ENCODE assay signal across 8 mouse cellular contexts in the genomic region with DNA sequence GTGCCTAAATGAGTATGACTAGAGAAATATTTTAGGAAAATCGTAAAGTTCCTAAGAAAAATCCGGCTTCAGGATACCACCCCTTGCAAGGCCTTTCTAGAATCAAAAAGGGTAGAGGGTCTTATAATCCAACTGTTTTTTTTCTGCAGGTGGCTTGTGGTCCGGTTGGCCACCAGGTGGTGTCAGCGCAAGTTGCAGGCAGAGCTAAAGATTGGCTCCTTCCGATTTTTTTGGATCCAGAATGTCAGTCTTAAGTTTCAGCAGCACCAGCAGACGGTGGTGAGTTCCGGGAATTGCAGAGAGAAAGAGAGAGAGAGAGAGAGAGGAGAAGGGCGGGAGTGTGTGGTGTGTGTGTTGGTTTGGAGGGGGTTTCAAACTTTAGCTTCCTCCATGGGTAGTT. TPM values are rescaled to one million over a fixed set of nuclear protein-coding genes. Genes with fewer than 3 reads are reported as not detected.
DNase-seq lines count a peak whose midpoint lies in the region; ATAC-seq and TF ChIP-seq lines count a peak whose summit lies in the region.

No protein-coding gene starts in this region.

- ATAC-seq in embryonic facial prominence, embryonic 12.5 days (ENCODE audit: insufficient number of reproducible peaks, insufficient read depth, low FRiP score, low TSS enrichment) = no peak
- no peak for ATAC-seq in liver, embryonic 12.5 days
- ATAC-seq in stomach, postnatal 0 days (ENCODE audit: low FRiP score, low TSS enrichment) = 0 out of 2 replicates have a peak, but pooled peaks have one; percentile 6

- H3ac ChIP-seq in myocyte (ENCODE audit: control insufficient read depth, insufficient read length) = peak overlapping the region; percentile 30

- H3K79me2 ChIP-seq in myocyte (ENCODE audit: control insufficient read depth, insufficient read depth) = peaks cover 15% of the 10 kb centered on the region

- peak overlapping the region; percentile 93 for H3K4me3 ChIP-seq in embryonic facial prominence, embryonic 12.5 days
- peak overlapping the region; percentile 95 for H3K4me3 ChIP-seq in liver, embryonic 12.5 days
- H3K4me3 ChIP-seq in myocyte = peak overlapping the region; percentile 91
- peak overlapping the region; percentile 90 for H3K4me3 ChIP-seq in stomach, postnatal 0 days (ENCODE audit: low read depth, low read length)

- H3K27ac ChIP-seq in embryonic facial prominence, embryonic 12.5 days = no peak overlapping the region
- H3K27ac ChIP-seq in liver, embryonic 12.5 days = peak overlapping the region; percentile 52
- H3K27ac ChIP-seq in stomach, postnatal 0 days (replicated peaks) = peak overlapping the region; percentile 19; the same call in 1 of the 2 replicates

- no peak overlapping the region for H3K9ac ChIP-seq in embryonic facial prominence, embryonic 12.5 days
- peak overlapping the region; percentile 95 for H3K9ac ChIP-seq in liver, embryonic 12.5 days
- no peak overlapping the region; the same call in 1 of the 2 replicates for H3K9ac ChIP-seq in stomach, postnatal 0 days (ENCODE audit: low read length)

- DNase-seq in CD8-positive naive resting alpha-beta T cell, adult 2 months (ENCODE audit: low read depth in 2 of 2, low spot score in 2 of 2) = peak; percentile 27 to 54
- peak; percentile 78 for DNase-seq in adrenal gland, postnatal 14 days
- DNase-seq in heart, adult 8-10 months (ENCODE audit: low spot score) = peak; percentile 38
- DNase-seq in kidney, adult 8-10 months = peak; percentile 48 to 50
- DNase-seq in stomach, postnatal 0 days (ENCODE audit: low spot score) = peak; percentile 73

- peaks cover 15% of the 10 kb centered on the region for H3K4me1 ChIP-seq in embryonic facial prominence, embryonic 12.5 days
- H3K4me1 ChIP-seq in liver, embryonic 12.5 days = peaks cover 18% of the 10 kb centered on the region
- H3K4me1 ChIP-seq in stomach, postnatal 0 days (replicated peaks; ENCODE audit: control insufficient read depth, insufficient read depth) = no peaks in the 10 kb centered on the region

- no peak for TF ChIP-seq POLR2A in myocyte (IDR thresholded peaks at IDR 0.05; ENCODE audit: insufficient read length, low read depth)

- peak overlapping the region; percentile 75 for H3K4me2 ChIP-seq in embryonic facial prominence, embryonic 12.5 days (replicated peaks)
- H3K4me2 ChIP-seq in liver, embryonic 12.5 days = peak overlapping the region; percentile 97
- peak overlapping the region; percentile 79 for H3K4me2 ChIP-seq in myocyte (ENCODE audit: low read depth)
- H3K4me2 ChIP-seq in stomach, postnatal 0 days (replicated peaks; ENCODE audit: low read depth) = peak overlapping the region; percentile 76

- 1% methylated on average over 8 of the region's 8 CpGs for WGBS in embryonic facial prominence, embryonic 12.5 days
- WGBS in liver, embryonic 12.5 days (ENCODE audit: insufficient replicate concordance) = 4% methylated on average over 8 of the region's 8 CpGs
- WGBS in stomach, postnatal 0 days = 3% methylated on average over 8 of the region's 8 CpGs

- peaks cover 40% of the 10 kb centered on the region for H3K36me3 ChIP-seq in embryonic facial prominence, embryonic 12.5 days
- H3K36me3 ChIP-seq in liver, embryonic 12.5 days = peaks cover 44% of the 10 kb centered on the region
- peaks cover 35% of the 10 kb centered on the region for H3K36me3 ChIP-seq in myocyte (ENCODE audit: control insufficient read depth, insufficient read depth)
- H3K36me3 ChIP-seq in stomach, postnatal 0 days (ENCODE audit: control insufficient read depth, insufficient read depth, low read length) = peaks cover 7% of the 10 kb centered on the region; the same call in 1 of the 2 replicates

- peak; percentile 80 for TF ChIP-seq CTCF in stomach, postnatal 0 days (IDR thresholded peaks at IDR 0.05; ENCODE audit: low read depth)

- H3K9me3 ChIP-seq in embryonic facial prominence, embryonic 12.5 days = no peaks in the 10 kb centered on the region
- no peaks in the 10 kb centered on the region for H3K9me3 ChIP-seq in liver, embryonic 12.5 days (replicated peaks)
- H3K9me3 ChIP-seq in stomach, postnatal 0 days (ENCODE audit: control insufficient read depth, low read length) = no peaks in the 10 kb centered on the region

- no peak for TF ChIP-seq EP300 in stomach, postnatal 0 days (optimal IDR thresholded peaks at IDR 0.05)

- no peaks in the 10 kb centered on the region for H3K27me3 ChIP-seq in embryonic facial prominence, embryonic 12.5 days
- H3K27me3 ChIP-seq in liver, embryonic 12.5 days (replicated peaks) = peaks cover 4% of the 10 kb centered on the region; the same call in 1 of the 2 replicates
- no peaks in the 10 kb centered on the region for H3K27me3 ChIP-seq in myocyte (ENCODE audit: control insufficient read depth, insufficient read depth, insufficient read length)
- no peaks in the 10 kb centered on the region for H3K27me3 ChIP-seq in stomach, postnatal 0 days (ENCODE audit: control insufficient read depth, insufficient read depth, low read length)

TF ChIP-seq in myocyte, 11 proteins besides CTCF, POLR2A, EP300 and RAD21:
- TF ChIP-seq E2F4 (IDR thresholded peaks at IDR 0.05; ENCODE audit: insufficient read depth) = no peak
- no peak for TF ChIP-seq MAX (IDR thresholded peaks at IDR 0.05; ENCODE audit: low read depth)
- no peak for TF ChIP-seq MYOD1 (IDR thresholded peaks at IDR 0.05; ENCODE audit: control insufficient read depth in 1 of 3, insufficient read length in 2 of 3, low read depth in 2 of 3)
- no peak for TF ChIP-seq MYOG (IDR thresholded peaks at IDR 0.05; ENCODE audit: control insufficient read depth in 1 of 3, insufficient read depth in 1 of 3, insufficient read length in 2 of 3, low read depth in 2 of 3)
- TF ChIP-seq SRF (IDR thresholded peaks at IDR 0.05; ENCODE audit: control insufficient read depth, insufficient read length, low read depth) = no peak
- no peak for TF ChIP-seq CEBPB (IDR thresholded peaks at IDR 0.05; ENCODE audit: insufficient read depth, poor library complexity, severe bottlenecking)
- TF ChIP-seq TCF3 (IDR thresholded peaks at IDR 0.05; ENCODE audit: insufficient read length, low read depth) = no peak
- no peak for TF ChIP-seq USF1 (IDR thresholded peaks at IDR 0.05; ENCODE audit: low read depth)
- no peak for TF ChIP-seq POLR2AphosphoS2 (IDR thresholded peaks at IDR 0.05; ENCODE audit: insufficient read length, low read depth)
- no peak for TF ChIP-seq REST (IDR thresholded peaks at IDR 0.05; ENCODE audit: insufficient read depth, insufficient read length)
- TF ChIP-seq TCF12 (IDR thresholded peaks at IDR 0.05; ENCODE audit: insufficient read depth, poor library complexity, severe bottlenecking) = no peak

RNA-seq across cellular contexts. Expression of gene 2610507B11Rik, which starts 1.0 kb away (rescaled TPM):
- total RNA-seq in adrenal gland, postnatal 14 days (2021) = 146 and 153 TPM in 2 replicates
- 72.1 and 79.5 TPM in 2 replicates for polyA plus RNA-seq in embryonic facial prominence, embryonic 12.5 days (2016; fragmentation: Nextera tagmentation; extraction: Ambion mirVana)
- 100 to 1,000 TPM; 201 to 242 (median 210) TPM for total RNA-seq in heart, adult 8-10 months (2022)
- 52.1 and 53.8 TPM in 2 replicates for polyA plus RNA-seq in liver, embryonic 12.5 days (2016; fragmentation: Nextera tagmentation; extraction: Ambion mirVana)
- polyA plus RNA-seq in myocyte (2012; fragmentation: generic; extraction: Trizol) = 65.8 TPM
- polyA plus RNA-seq in stomach, postnatal 0 days (2015; fragmentation: Nextera tagmentation; extraction: Ambion mirVana) = 54.4 and 74.9 TPM in 2 replicates

RNA-seq across cellular contexts. Expression of gene Supt6, which starts 16.8 kb away (rescaled TPM):
- 60.1 and 65.4 TPM in 2 replicates for total RNA-seq in adrenal gland, postnatal 14 days (2021)
- polyA plus RNA-seq in embryonic facial prominence, embryonic 12.5 days (2016; fragmentation: Nextera tagmentation; extraction: Ambion mirVana) = 36.1 and 37.8 TPM in 2 replicates
- 10 to 100 TPM; 32.6 to 33.8 (median 32.7) TPM for total RNA-seq in heart, adult 8-10 months (2022)
- 20.2 and 20.3 TPM in 2 replicates for polyA plus RNA-seq in liver, embryonic 12.5 days (2016; fragmentation: Nextera tagmentation; extraction: Ambion mirVana)
- 42.3 TPM for polyA plus RNA-seq in myocyte (2012; fragmentation: generic; extraction: Trizol)
- polyA plus RNA-seq in stomach, postnatal 0 days (2015; fragmentation: Nextera tagmentation; extraction: Ambion mirVana) = 11.1 and 11.7 TPM in 2 replicates

RNA-seq across cellular contexts. Expression of gene Sdf2, which starts 17.0 kb away (rescaled TPM):
- total RNA-seq in adrenal gland, postnatal 14 days (2021) = 75.3 and 78.8 TPM in 2 replicates
- 56.2 and 61.1 TPM in 2 replicates for polyA plus RNA-seq in embryonic facial prominence, embryonic 12.5 days (2016; fragmentation: Nextera tagmentation; extraction: Ambion mirVana)
- total RNA-seq in heart, adult 8-10 months (2022) = 10 to 100 TPM; 49.8 to 58.7 (median 53.6) TPM
- 29.7 and 30.7 TPM in 2 replicates for polyA plus RNA-seq in liver, embryonic 12.5 days (2016; fragmentation: Nextera tagmentation; extraction: Ambion mirVana)
- polyA plus RNA-seq in myocyte (2012; fragmentation: generic; extraction: Trizol) = 98.6 TPM
- polyA plus RNA-seq in stomach, postnatal 0 days (2015; fragmentation: Nextera tagmentation; extraction: Ambion mirVana) = 103 and 106 TPM in 2 replicates

RNA-seq across cellular contexts. Expression of gene BC030499, which starts 28.1 kb away (rescaled TPM):
- 0.41 and 0.83 TPM in 2 replicates for total RNA-seq in adrenal gland, postnatal 14 days (2021)
- 0.32 and 0.52 TPM in 2 replicates for polyA plus RNA-seq in embryonic facial prominence, embryonic 12.5 days (2016; fragmentation: Nextera tagmentation; extraction: Ambion mirVana)
- total RNA-seq in heart, adult 8-10 months (2022) = 1 to 10 TPM in 1 of 4 experiments, under 1 TPM in 3; 0.38 to 1.3 (median 0.61) TPM
- 0.22 and 0.23 TPM in 2 replicates for polyA plus RNA-seq in liver, embryonic 12.5 days (2016; fragmentation: Nextera tagmentation; extraction: Ambion mirVana)
- polyA plus RNA-seq in myocyte (2012; fragmentation: generic; extraction: Trizol) = 0.20 TPM
- polyA plus RNA-seq in stomach, postnatal 0 days (2015; fragmentation: Nextera tagmentation; extraction: Ambion mirVana) = not detected in 2 replicates

RNA-seq across cellular contexts. Expression of gene Spag5, which starts 38.8 kb away (rescaled TPM):
- total RNA-seq in adrenal gland, postnatal 14 days (2021) = 9.7 and 12.4 TPM in 2 replicates
- polyA plus RNA-seq in embryonic facial prominence, embryonic 12.5 days (2016; fragmentation: Nextera tagmentation; extraction: Ambion mirVana) = 49.2 and 50.8 TPM in 2 replicates
- under 1 TPM; 0.31 to 0.57 (median 0.46) TPM for total RNA-seq in heart, adult 8-10 months (2022)
- polyA plus RNA-seq in liver, embryonic 12.5 days (2016; fragmentation: Nextera tagmentation; extraction: Ambion mirVana) = 38.6 and 40.0 TPM in 2 replicates
- polyA plus RNA-seq in myocyte (2012; fragmentation: generic; extraction: Trizol) = 19.2 TPM
- polyA plus RNA-seq in stomach, postnatal 0 days (2015; fragmentation: Nextera tagmentation; extraction: Ambion mirVana) = 4.4 and 5.7 TPM in 2 replicates
